Mouse (Mus musculus): ENCODE measurements at regions not wholly inside any gene's neighbourhood (a gene's known extent, or its start where the extent isn't known, plus 50 kb on each side); places are given as distances from the start of the nearest gene placed in this dataset.

DNA sequence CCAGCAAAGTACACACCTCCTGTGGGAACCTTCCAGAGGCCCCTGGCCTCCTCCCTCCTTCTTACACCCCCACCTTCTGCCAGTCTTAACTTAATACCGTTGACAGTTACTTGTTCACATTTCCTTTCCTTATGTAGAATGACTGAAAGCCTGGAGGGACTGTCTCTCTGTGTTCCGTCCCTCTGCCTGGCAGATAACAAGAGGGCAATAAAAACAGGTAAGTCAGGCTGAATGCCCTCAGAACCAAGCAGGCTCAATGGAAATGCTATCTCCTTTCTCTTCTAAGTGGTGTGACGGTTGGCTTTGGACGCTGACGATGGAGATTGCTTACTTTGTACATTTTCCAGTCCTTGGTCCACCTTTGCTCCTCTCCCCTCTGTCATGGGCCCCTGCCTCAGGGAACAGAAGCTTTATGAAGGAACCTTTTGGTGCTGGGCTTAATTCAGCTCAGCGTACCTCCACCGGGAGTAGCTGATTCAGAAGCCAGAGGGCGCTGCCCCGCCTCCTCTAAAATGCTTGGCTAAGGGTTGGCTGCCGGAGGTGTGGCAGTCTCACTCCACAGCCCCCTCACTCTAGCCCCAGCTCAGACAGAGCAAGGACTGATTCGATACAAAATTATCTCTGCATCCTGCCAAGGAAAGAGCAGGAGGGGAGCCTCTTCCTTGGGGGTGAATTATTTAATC, 85.0 kb downstream of the 4930564D02Rik start:
- H3K4me2 ChIP-seq (ENCODE audit: low read depth), result no peak overlapping the region
- no peaks in the 10 kb centered on the region for H3K27me3 ChIP-seq (ENCODE audit: control insufficient read depth, insufficient read depth, low read length)
- TF ChIP-seq EP300 (IDR thresholded peaks at IDR 0.05; ENCODE audit: low read depth), result no peak
- peak; percentile 54 for TF ChIP-seq CTCF (IDR thresholded peaks at IDR 0.05; ENCODE audit: low read depth)
- no peaks in the 10 kb centered on the region for H3K36me3 ChIP-seq (replicated peaks; ENCODE audit: control insufficient read depth, insufficient read depth, low read depth)
- H3K4me3 ChIP-seq (ENCODE audit: insufficient read depth in 1 of 2, low read depth in 2 of 2, low read length in 2 of 2), result no peak overlapping the region
- H3K9ac ChIP-seq (replicated peaks), result no peak overlapping the region
- no peak overlapping the region for H3K27ac ChIP-seq
- no peak for DNase-seq (ENCODE audit: low read depth in 3 of 3, low spot score in 3 of 3)
- no peaks in the 10 kb centered on the region for H3K4me1 ChIP-seq (replicated peaks; ENCODE audit: control insufficient read depth in 2 of 2, insufficient read depth in 2 of 2, low read length in 1 of 2)
- H3K9me3 ChIP-seq (ENCODE audit: control insufficient read depth, low read length), result no peaks in the 10 kb centered on the region
- no peak for ATAC-seq (ENCODE audit: insufficient read depth)
- 18% methylated on average over 11 of the region's 11 CpGs for WGBS (ENCODE audit: insufficient replicate concordance)

- no peaks in the 10 kb centered on the region for H3K27me3 ChIP-seq (ENCODE audit: control insufficient read depth, insufficient read depth, low read length)
- no peak overlapping the region for H3K4me2 ChIP-seq (ENCODE audit: low read depth)
- H3K9me3 ChIP-seq (ENCODE audit: control insufficient read depth, low read length), result no peaks in the 10 kb centered on the region
- H3K9ac ChIP-seq (replicated peaks), result no peak overlapping the region
- no peak for ATAC-seq (ENCODE audit: insufficient read depth)
- H3K4me1 ChIP-seq (replicated peaks; ENCODE audit: control insufficient read depth in 2 of 2, insufficient read depth in 2 of 2, low read length in 1 of 2), result no peaks in the 10 kb centered on the region
- TF ChIP-seq CTCF (IDR thresholded peaks at IDR 0.05; ENCODE audit: low read depth) (no peak), EP300 (IDR thresholded peaks at IDR 0.05; ENCODE audit: low read depth) (no peak)
- WGBS (ENCODE audit: insufficient replicate concordance), result 38% methylated on average over 1 of the region's 1 CpGs
- H3K4me3 ChIP-seq (ENCODE audit: insufficient read depth in 1 of 2, low read depth in 2 of 2, low read length in 2 of 2), result no peak overlapping the region
- H3K36me3 ChIP-seq (replicated peaks; ENCODE audit: control insufficient read depth, insufficient read depth, low read depth), result no peaks in the 10 kb centered on the region
- no peak overlapping the region for H3K27ac ChIP-seq
- DNase-seq (ENCODE audit: low read depth in 3 of 3, low spot score in 3 of 3), result no peak
These were observed 85.5 kb downstream of the 4930564D02Rik start for GRCm38 (mm10) chr3:105152158-105152541.

DNA sequence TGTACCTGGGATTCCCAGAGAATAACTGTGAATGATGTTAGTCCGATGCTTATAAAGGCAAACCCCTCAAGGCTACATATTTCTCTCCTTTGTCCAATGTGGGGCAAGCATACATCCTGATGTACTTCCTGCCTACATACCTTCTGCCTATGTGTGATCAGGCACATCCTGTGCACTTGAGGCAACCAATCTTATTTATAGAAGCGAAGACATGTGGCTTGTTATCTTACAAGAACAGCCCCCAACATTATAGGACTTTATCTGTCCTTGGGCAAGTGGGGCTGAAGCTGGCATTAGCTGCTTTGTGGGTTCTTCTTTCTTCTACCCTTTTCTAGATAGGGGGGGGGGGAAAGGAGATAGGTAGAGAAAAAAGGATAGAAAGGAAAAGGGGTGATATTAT, 91.7 kb downstream of the 4930564D02Rik start:
- WGBS (ENCODE audit: insufficient replicate concordance), result 10% methylated on average over 2 of the region's 2 CpGs
- H3K27me3 ChIP-seq (ENCODE audit: control insufficient read depth, insufficient read depth, low read length), result no peaks in the 10 kb centered on the region
- no peaks in the 10 kb centered on the region for H3K4me1 ChIP-seq (replicated peaks; ENCODE audit: control insufficient read depth in 2 of 2, insufficient read depth in 2 of 2, low read length in 1 of 2)
- no peaks in the 10 kb centered on the region for H3K36me3 ChIP-seq (replicated peaks; ENCODE audit: control insufficient read depth, insufficient read depth, low read depth)
- H3K4me3 ChIP-seq (ENCODE audit: insufficient read depth in 1 of 2, low read depth in 2 of 2, low read length in 2 of 2), result no peak overlapping the region
- no peak for TF ChIP-seq CTCF (IDR thresholded peaks at IDR 0.05; ENCODE audit: low read depth)
- H3K4me2 ChIP-seq (ENCODE audit: low read depth), result no peak overlapping the region
- H3K9me3 ChIP-seq (ENCODE audit: control insufficient read depth, low read length), result no peaks in the 10 kb centered on the region
- no peak for DNase-seq (ENCODE audit: low read depth in 3 of 3, low spot score in 3 of 3)
- ATAC-seq (ENCODE audit: insufficient read depth), result no peak
- no peak overlapping the region for H3K27ac ChIP-seq
- H3K9ac ChIP-seq (replicated peaks), result no peak overlapping the region

DNA sequence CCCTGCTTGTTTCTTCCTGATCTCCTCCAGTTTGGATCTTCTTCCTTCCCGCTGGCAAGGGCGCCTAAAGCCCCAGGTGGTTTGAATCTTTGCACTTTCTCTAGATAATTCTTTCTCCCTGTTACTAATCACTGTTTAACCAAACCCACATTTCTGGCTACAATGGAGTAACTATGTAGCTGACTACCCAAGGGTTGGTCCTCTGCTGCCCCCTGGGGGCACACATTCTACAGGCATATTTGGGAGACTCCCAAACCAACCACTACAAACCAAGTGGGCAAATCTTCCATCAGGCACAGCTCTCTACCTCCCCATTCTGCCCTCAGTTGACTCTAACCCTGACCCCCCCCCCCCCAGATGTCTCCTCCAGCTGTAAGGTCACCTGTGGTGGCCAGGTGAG, 98.7 kb downstream of the 4930564D02Rik start:
- Histone ChIP-seq H3K4me3 (ENCODE audit: insufficient read depth in 1 of 2, low read depth in 2 of 2, low read length in 2 of 2) (no peak overlapping the region), H3K9me3 (ENCODE audit: control insufficient read depth, low read length) (no peaks in the 10 kb centered on the region), H3K4me2 (ENCODE audit: low read depth) (no peak overlapping the region), H3K27ac (no peak overlapping the region), H3K4me1 (replicated peaks; ENCODE audit: control insufficient read depth in 2 of 2, insufficient read depth in 2 of 2, low read length in 1 of 2) (no peaks in the 10 kb centered on the region), H3K36me3 (replicated peaks; ENCODE audit: control insufficient read depth, insufficient read depth, low read depth) (no peaks in the 10 kb centered on the region), H3K9ac (replicated peaks) (no peak overlapping the region), H3K27me3 (ENCODE audit: control insufficient read depth, insufficient read depth, low read length) (no peaks in the 10 kb centered on the region)
- peak in 1 of 3 experiments; percentile 9 for DNase-seq (ENCODE audit: low read depth in 3 of 3, low spot score in 3 of 3)
- TF ChIP-seq EP300 (IDR thresholded peaks at IDR 0.05; ENCODE audit: low read depth) (no peak), CTCF (IDR thresholded peaks at IDR 0.05; ENCODE audit: low read depth) (peak; percentile 61)
- no peak for ATAC-seq (ENCODE audit: insufficient read depth)
- WGBS (ENCODE audit: insufficient replicate concordance), result 19% methylated on average over 2 of the region's 2 CpGs

GRCm38 (mm10) chr3:105169117-105169516, 102.5 kb downstream of the 4930564D02Rik start:
- H3K4me1 ChIP-seq (replicated peaks; ENCODE audit: control insufficient read depth in 2 of 2, insufficient read depth in 2 of 2, low read length in 1 of 2), result no peaks in the 10 kb centered on the region
- no peak overlapping the region for H3K27ac ChIP-seq
- no peaks in the 10 kb centered on the region for H3K27me3 ChIP-seq (ENCODE audit: control insufficient read depth, insufficient read depth, low read length)
- H3K9ac ChIP-seq (replicated peaks), result no peak overlapping the region
- H3K9me3 ChIP-seq (ENCODE audit: control insufficient read depth, low read length), result no peaks in the 10 kb centered on the region
- WGBS (ENCODE audit: insufficient replicate concordance), result 46% methylated on average over 4 of the region's 4 CpGs
- no peaks in the 10 kb centered on the region for H3K36me3 ChIP-seq (replicated peaks; ENCODE audit: control insufficient read depth, insufficient read depth, low read depth)
- ATAC-seq (ENCODE audit: insufficient read depth), result no peak
- no peak for DNase-seq (ENCODE audit: low read depth in 3 of 3, low spot score in 3 of 3)
- no peak overlapping the region for H3K4me3 ChIP-seq (ENCODE audit: insufficient read depth in 1 of 2, low read depth in 2 of 2, low read length in 2 of 2)
- no peak overlapping the region for H3K4me2 ChIP-seq (ENCODE audit: low read depth)
- TF ChIP-seq EP300 (IDR thresholded peaks at IDR 0.05; ENCODE audit: low read depth) (no peak), CTCF (IDR thresholded peaks at IDR 0.05; ENCODE audit: low read depth) (no peak)

Data from liver, embryonic 14.5 days (tissue).